Mouse (Mus musculus) adrenal gland, adult 8-10 months (tissue): Measurements from ENCODE around the gene Eif4a3. TPM values are rescaled to one million over a fixed set of nuclear protein-coding genes. Genes with fewer than 3 reads are reported as not detected.
"Not testable (repeated sequence)": the region's sequence is repeated elsewhere in the genome, so short reads cannot be mapped to it uniquely, and the experiment has no call there.

ENCODE experiments used
- DNase-seq: peaks from one replicate; pipeline ENCODE4 v3.0.0; 2022
- total RNA-seq, 4 experiments: library from RNA; stranded (reverse); gene quantifications; 2 replicates each; pipeline ENCODE4 v1.2.4; 2022

The Eif4a3 gene
- total RNA-seq, 4 experiments from 2014 or later: 130 to 147 (median 132) TPM

- no peak for DNase-seq
Measured at GRCm38 (mm10) chr11:119297996-119298395, 1.9 kb downstream of the Eif4a3 start.

- not testable (repeated sequence) for DNase-seq
Measured at GRCm38 (mm10) chr11:119292861-119293260, 7.0 kb downstream of the Eif4a3 start.

GRCm38 (mm10) chr11:119287207-119287992 is 12.5 kb downstream of the Eif4a3 start:
- DNase-seq: no peak

GRCm38 (mm10) chr11:119285791-119286527 is 13.9 kb downstream of the Eif4a3 start:
- DNase-seq: no peak

GRCm38 (mm10) chr11:119281030-119281429 is 18.9 kb downstream of the Eif4a3 start:
- no peak for DNase-seq

GRCm38 (mm10) chr11:119273186-119273930 is 26.5 kb downstream of the Eif4a3 start:
- DNase-seq: no peak

GRCm38 (mm10) chr11:119272492-119272891 is 27.4 kb downstream of the Eif4a3 start:
- DNase-seq: not testable (repeated sequence)

GRCm38 (mm10) chr11:119268557-119269195 is 31.2 kb downstream of the Eif4a3 start:
- DNase-seq: no peak

- peak; percentile 92 for DNase-seq
Measured at GRCm38 (mm10) chr11:119267768-119268556, 31.9 kb downstream of the Eif4a3 start, which contains the start of gene Gaa. Gaa (plus strand) TSS chr11:119267887.

GRCm38 (mm10) chr11:119267241-119267674 is 32.6 kb downstream of the Eif4a3 start:
- DNase-seq: no peak

GRCm38 (mm10) chr11:119265811-119266210 is 34.1 kb downstream of the Eif4a3 start:
- no peak for DNase-seq

- no peak for DNase-seq
Measured at GRCm38 (mm10) chr11:119264413-119264812, 35.5 kb downstream of the Eif4a3 start.

GRCm38 (mm10) chr11:119259977-119260376 is 39.9 kb downstream of the Eif4a3 start:
- no peak for DNase-seq

- peak; percentile 58 for DNase-seq
Measured at GRCm38 (mm10) chr11:119258572-119259322, 41.1 kb downstream of the Eif4a3 start.

- no peak for DNase-seq
Measured at GRCm38 (mm10) chr11:119258216-119258571, 41.7 kb downstream of the Eif4a3 start.

- not testable (repeated sequence) for DNase-seq
Measured at GRCm38 (mm10) chr11:119256557-119256956, 43.3 kb downstream of the Eif4a3 start.

GRCm38 (mm10) chr11:119252854-119253541 is 46.9 kb downstream of the Eif4a3 start:
- DNase-seq: no peak

GRCm38 (mm10) chr11:119250998-119251397 is 48.9 kb downstream of the Eif4a3 start:
- DNase-seq: no peak

GRCm38 (mm10) chr11:119249011-119249410 is 50.9 kb downstream of the Eif4a3 start:
- no peak for DNase-seq

- not testable (repeated sequence) for DNase-seq
Measured at GRCm38 (mm10) chr11:119245543-119245942, 54.3 kb downstream of the Eif4a3 start.
